ENCODE assay signal across 18 mouse cellular contexts in the genomic region with DNA sequence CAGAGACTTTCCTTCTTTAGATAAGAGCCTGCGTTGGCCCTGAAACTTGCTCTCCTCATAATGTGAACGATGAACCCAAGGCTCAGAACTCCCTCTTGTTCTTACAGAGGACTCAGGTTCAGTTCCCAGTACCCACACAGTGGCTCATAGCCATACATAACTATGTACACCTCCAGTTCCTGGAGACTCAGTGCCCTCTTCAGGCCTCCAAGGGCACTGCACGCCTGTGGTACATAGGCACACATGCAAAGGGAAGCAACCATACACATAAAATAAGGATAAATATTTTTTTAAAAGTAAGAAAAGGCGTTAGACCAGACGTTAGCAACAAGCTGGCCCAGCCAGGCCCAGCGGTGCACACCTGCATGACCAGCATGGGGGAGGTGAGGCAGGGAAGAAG. TPM values are rescaled to one million over a fixed set of nuclear protein-coding genes. Genes with fewer than 3 reads are reported as not detected.
DNase-seq lines count a peak whose midpoint lies in the region; ATAC-seq and TF ChIP-seq lines count a peak whose summit lies in the region.
"Had no signal": no experiment of that assay in that cellular context is flagged by ENCODE, and none has a peak within 500 bp of the region (broad histone marks: within the 10 kb centered on the region; RNA-seq: fewer than 3 reads in every experiment).

No protein-coding gene starts in this region.

- TF ChIP-seq CTCF in kidney, adult 2 months (conservative IDR thresholded peaks at IDR 0.05; ENCODE audit: insufficient read depth, insufficient read length, low read depth, low read length), result peak; percentile 40
- TF ChIP-seq CTCF in testis, adult 2 months (IDR thresholded peaks at IDR 0.05; ENCODE audit: control insufficient read depth, insufficient read depth, insufficient replicate concordance, low read depth, low read length), result peak; percentile 56; the same call in 1 of the 2 replicates
- TF ChIP-seq CTCF in MEL (IDR thresholded peaks at IDR 0.05 in 2 of 3, conservative IDR thresholded peaks at IDR 0.05 in 1 of 3; ENCODE audit: control insufficient read depth in 1 of 3, insufficient read depth in 1 of 3, low read depth in 2 of 3, low read length in 3 of 3, poor library complexity in 1 of 3, severe bottlenecking in 1 of 3), result peak; percentile 52 to 56 (median 52)
- TF ChIP-seq CTCF in small intestine, adult 2 months (IDR thresholded peaks at IDR 0.05; ENCODE audit: extremely low read depth, insufficient read length, insufficient replicate concordance, low read depth, low read length), result peak; percentile 18; the same call in 1 of the 2 replicates

- H3K36me3 ChIP-seq in kidney, adult 2 months (ENCODE audit: control insufficient read depth, insufficient read depth, low read length), result no peaks in the 10 kb centered on the region; the same call in 1 of the 2 replicates
- peaks cover 48% of the 10 kb centered on the region for H3K36me3 ChIP-seq in kidney, embryonic 14.5 days (ENCODE audit: control insufficient read depth, insufficient read depth, low read length)
- no peaks in the 10 kb centered on the region; the same call in 1 of the 2 replicates for H3K36me3 ChIP-seq in testis, adult 2 months (ENCODE audit: control insufficient read depth, insufficient read depth, low read length)
- H3K36me3 ChIP-seq in MEL (ENCODE audit: control insufficient read depth in 1 of 2, insufficient read depth in 2 of 2, low read length in 2 of 2), result peaks cover 0 to 7% of the 10 kb centered on the region in 2 experiments; a peak in 2 of 4 replicates
- H3K36me3 ChIP-seq in small intestine, adult 2 months (ENCODE audit: control insufficient read depth, insufficient read depth, low read length), result peaks cover 20% of the 10 kb centered on the region; the same call in 1 of the 2 replicates

- no peak for TF ChIP-seq POLR2A in kidney, adult 2 months (IDR thresholded peaks at IDR 0.05; ENCODE audit: low read depth, low read length)
- no peak for TF ChIP-seq POLR2A in testis, adult 2 months (IDR thresholded peaks at IDR 0.05; ENCODE audit: control insufficient read depth, low read depth, low read length)
- TF ChIP-seq POLR2A in MEL (IDR thresholded peaks at IDR 0.05; ENCODE audit: control insufficient read depth in 1 of 2, insufficient read depth in 1 of 2, low read depth in 1 of 2, low read length in 2 of 2, poor library complexity in 1 of 2), result no peak
- no peak for TF ChIP-seq POLR2A in small intestine, adult 2 months (IDR thresholded peaks at IDR 0.05; ENCODE audit: low read depth, low read length)

- H3K4me2 ChIP-seq in kidney, embryonic 14.5 days (replicated peaks; ENCODE audit: low read depth, low read length), result no peak overlapping the region
- H3K4me2 ChIP-seq: heart, embryonic 11.5 days; limb, embryonic 13.5 days had no signal

- H3K9me3 ChIP-seq in kidney, embryonic 14.5 days (ENCODE audit: control insufficient read depth, low read length), result no peaks in the 10 kb centered on the region
- no peaks in the 10 kb centered on the region for H3K9me3 ChIP-seq in MEL (replicated peaks; ENCODE audit: insufficient read depth, low read length)
- H3K9me3 ChIP-seq: limb, embryonic 13.5 days had no signal

- no peak overlapping the region for H3K9ac ChIP-seq in kidney, embryonic 14.5 days (ENCODE audit: low read depth, low read length)
- H3K9ac ChIP-seq in MEL (ENCODE audit: control insufficient read depth, low read depth, low read length, poor library complexity, severe bottlenecking), result no peak overlapping the region
- H3K9ac ChIP-seq: limb, embryonic 13.5 days had no signal

- no peaks in the 10 kb centered on the region for H3K27me3 ChIP-seq in kidney, adult 2 months (replicated peaks; ENCODE audit: control insufficient read depth, insufficient read depth, low read length)
- H3K27me3 ChIP-seq in kidney, embryonic 14.5 days (ENCODE audit: control insufficient read depth, insufficient read depth, low read length), result no peaks in the 10 kb centered on the region
- H3K27me3 ChIP-seq in testis, adult 2 months (ENCODE audit: control insufficient read depth, insufficient read depth, low read length), result no peaks in the 10 kb centered on the region
- no peaks in the 10 kb centered on the region for H3K27me3 ChIP-seq in MEL (ENCODE audit: control insufficient read depth in 1 of 2, insufficient read depth in 2 of 2, low read length in 2 of 2)
- no peaks in the 10 kb centered on the region for H3K27me3 ChIP-seq in small intestine, adult 2 months (ENCODE audit: control insufficient read depth, insufficient read depth, low read length)
- H3K27me3 ChIP-seq: limb, embryonic 13.5 days had no signal

- H3K4me3 ChIP-seq in kidney, adult 2 months (ENCODE audit: insufficient read depth, low read depth, low read length), result no peak overlapping the region
- no peak overlapping the region for H3K4me3 ChIP-seq in kidney, embryonic 14.5 days (ENCODE audit: low read length)
- no peak overlapping the region for H3K4me3 ChIP-seq in testis, adult 2 months (ENCODE audit: control insufficient read depth, low read depth, low read length)
- H3K4me3 ChIP-seq in MEL (ENCODE audit: control insufficient read depth in 1 of 2, insufficient read depth in 1 of 2, low read depth in 2 of 2, low read length in 2 of 2), result no peak overlapping the region
- no peak overlapping the region for H3K4me3 ChIP-seq in small intestine, adult 2 months (ENCODE audit: low read depth, low read length)
- H3K4me3 ChIP-seq: limb, embryonic 13.5 days had no signal

- no peaks in the 10 kb centered on the region for H3K79me2 ChIP-seq in MEL (ENCODE audit: control insufficient read depth, insufficient read depth, low read length, poor library complexity)

- H3K27ac ChIP-seq in kidney, adult 2 months (ENCODE audit: insufficient read depth, low read depth, low read length), result no peak overlapping the region
- no peak overlapping the region for H3K27ac ChIP-seq in kidney, embryonic 14.5 days (ENCODE audit: low read depth, low read length)
- H3K27ac ChIP-seq in testis, adult 2 months (ENCODE audit: control insufficient read depth, insufficient read depth, low read depth, low read length), result no peak overlapping the region
- H3K27ac ChIP-seq in MEL (ENCODE audit: control insufficient read depth, low read depth, low read length), result no peak overlapping the region
- no peak overlapping the region for H3K27ac ChIP-seq in small intestine, adult 2 months (ENCODE audit: insufficient read depth, low read depth, low read length)
- H3K27ac ChIP-seq: limb, embryonic 13.5 days had no signal

- TF ChIP-seq RAD21 in MEL (IDR thresholded peaks at IDR 0.05; ENCODE audit: low read depth, low read length), result peak; percentile 37

- TF ChIP-seq EP300 in MEL (IDR thresholded peaks at IDR 0.05; ENCODE audit: low read depth in 1 of 2, low read length in 2 of 2), result no peak

- no peak for ATAC-seq in kidney, embryonic 14.5 days (ENCODE audit: low FRiP score, low TSS enrichment)
- ATAC-seq: forebrain, embryonic 16.5 days had no signal

- no peaks in the 10 kb centered on the region for H3K4me1 ChIP-seq in kidney, adult 2 months (ENCODE audit: control insufficient read depth, insufficient read depth, low read length)
- no peaks in the 10 kb centered on the region for H3K4me1 ChIP-seq in kidney, embryonic 14.5 days (ENCODE audit: control insufficient read depth, insufficient read depth, low read length)
- no peaks in the 10 kb centered on the region for H3K4me1 ChIP-seq in testis, adult 2 months (ENCODE audit: control insufficient read depth, insufficient read depth, low read length)
- no peaks in the 10 kb centered on the region for H3K4me1 ChIP-seq in MEL (ENCODE audit: control insufficient read depth in 1 of 2, insufficient read depth in 2 of 2, low read length in 2 of 2)
- H3K4me1 ChIP-seq in small intestine, adult 2 months (ENCODE audit: control insufficient read depth, insufficient read depth, insufficient read length, low read length), result peaks cover 3% of the 10 kb centered on the region; the same call in 1 of the 2 replicates
- H3K4me1 ChIP-seq: limb, embryonic 13.5 days had no signal

- 91% methylated on average over 6 of the region's 6 CpGs for WGBS in kidney, adult 2 months
- 95% methylated on average over 6 of the region's 6 CpGs for WGBS in kidney, embryonic 14.5 days
- WGBS in small intestine, adult 2 months, result 97% methylated on average over 6 of the region's 6 CpGs

- no peak for DNase-seq in kidney, adult 2 months
- DNase-seq in testis, postnatal 14 days (ENCODE audit: low spot score), result no peak
- DNase-seq in MEL (ENCODE audit: low read depth, low spot score), result peak; percentile 41
- DNase-seq in urinary bladder, postnatal 36 days (ENCODE audit: low spot score in 2 of 2), result no peak
- DNase-seq: cerebellum, adult 18-20 months; gastrocnemius, postnatal 25 days; kidney, adult 11 months; lung, postnatal 36 days; midbrain, embryonic 14.5 days had no signal

RNA-seq across cellular contexts. Expression of gene Zcchc17, which starts 10.1 kb away (rescaled TPM):
- 21.1 and 22.7 TPM in 2 replicates for polyA plus RNA-seq in kidney, adult 2 months (2012; rRNA removed)
- 74.2 and 90.7 TPM in 2 replicates for polyA plus RNA-seq in kidney, embryonic 14.5 days (2014; fragmentation: Nextera tagmentation; extraction: Ambion mirVana)
- polyA plus RNA-seq in testis, adult 2 months (2012; rRNA removed), result 8.0 and 8.2 TPM in 2 replicates
- 35.8 and 43.7 TPM in 2 replicates for total RNA-seq in MEL (2012; rRNA removed)
- 10 to 100 TPM in 1 of 2 experiments, not detected in 1; 62.5 TPM for polyA plus RNA-seq in MEL (2012; ENCODE audit: insufficient read depth in 1 of 2, insufficient read length in 2 of 2, low read depth in 1 of 2, low replicate concordance in 2 of 2, missing spikeins in 1 of 2)
- polyA plus RNA-seq in small intestine, adult 2 months (2012; rRNA removed), result 7.9 and 17.1 TPM in 2 replicates

RNA-seq across cellular contexts. Expression of gene Snrnp40, which starts 10.3 kb away (rescaled TPM):
- 22.1 and 23.2 TPM in 2 replicates for polyA plus RNA-seq in kidney, adult 2 months (2012; rRNA removed)
- polyA plus RNA-seq in kidney, embryonic 14.5 days (2014; fragmentation: Nextera tagmentation; extraction: Ambion mirVana), result 186 and 189 TPM in 2 replicates
- polyA plus RNA-seq in testis, adult 2 months (2012; rRNA removed), result 42.1 and 43.2 TPM in 2 replicates
- 127 and 133 TPM in 2 replicates for total RNA-seq in MEL (2012; rRNA removed)
- polyA plus RNA-seq in MEL (2012; ENCODE audit: insufficient read depth in 1 of 2, insufficient read length in 2 of 2, low read depth in 1 of 2, low replicate concordance in 2 of 2, missing spikeins in 1 of 2), result 100 to 1,000 TPM; 151 to 371 TPM
- polyA plus RNA-seq in small intestine, adult 2 months (2012; rRNA removed), result 15.3 and 21.1 TPM in 2 replicates

RNA-seq across cellular contexts. Expression of gene Gm10570, which starts 41.2 kb away (rescaled TPM):
- 0.25 and 0.62 TPM in 2 replicates for polyA plus RNA-seq in kidney, adult 2 months (2012; rRNA removed)
- not detected in 2 replicates for polyA plus RNA-seq in kidney, embryonic 14.5 days (2014; fragmentation: Nextera tagmentation; extraction: Ambion mirVana)
- polyA plus RNA-seq in testis, adult 2 months (2012; rRNA removed), result not detected in 2 replicates
- total RNA-seq in MEL (2012; rRNA removed), result not detected in 2 replicates
- not detected for polyA plus RNA-seq in MEL (2012; ENCODE audit: insufficient read depth in 1 of 2, insufficient read length in 2 of 2, low read depth in 1 of 2, low replicate concordance in 2 of 2, missing spikeins in 1 of 2)
- polyA plus RNA-seq in small intestine, adult 2 months (2012; rRNA removed), result 0.27 TPM in 1 of 2 replicates, not detected in the other
- total RNA-seq: gastrocnemius, postnatal 25 days; hematopoietic stem cell, adult 5-6 weeks had no signal
- polyA plus RNA-seq: heart, embryonic 11.5 days; limb, embryonic 13.5 days; midbrain, embryonic 14.5 days; neural tube, embryonic 11.5 days; spleen, adult 2 months had no signal

RNA-seq across cellular contexts. Expression of gene Fabp3, which starts 41.3 kb away (rescaled TPM):
- 235 and 321 TPM in 2 replicates for polyA plus RNA-seq in kidney, adult 2 months (2012; rRNA removed)
- 15.7 and 16.0 TPM in 2 replicates for polyA plus RNA-seq in kidney, embryonic 14.5 days (2014; fragmentation: Nextera tagmentation; extraction: Ambion mirVana)
- 127 and 192 TPM in 2 replicates for polyA plus RNA-seq in testis, adult 2 months (2012; rRNA removed)
- total RNA-seq in MEL (2012; rRNA removed), result not detected in 2 replicates
- under 1 TPM in 1 of 2 experiments, not detected in 1; 0.60 TPM for polyA plus RNA-seq in MEL (2012; ENCODE audit: insufficient read depth in 1 of 2, insufficient read length in 2 of 2, low read depth in 1 of 2, low replicate concordance in 2 of 2, missing spikeins in 1 of 2)
- polyA plus RNA-seq in small intestine, adult 2 months (2012; rRNA removed), result 0.71 and 0.72 TPM in 2 replicates
- total RNA-seq: hematopoietic stem cell, adult 5-6 weeks had no signal
